Mouse (Mus musculus): ENCODE results near the gene Ypel2.
A peak's percentile ranks its signal among the peaks of the same experiment; 100 is the strongest.

The Ypel2 gene

DNA sequence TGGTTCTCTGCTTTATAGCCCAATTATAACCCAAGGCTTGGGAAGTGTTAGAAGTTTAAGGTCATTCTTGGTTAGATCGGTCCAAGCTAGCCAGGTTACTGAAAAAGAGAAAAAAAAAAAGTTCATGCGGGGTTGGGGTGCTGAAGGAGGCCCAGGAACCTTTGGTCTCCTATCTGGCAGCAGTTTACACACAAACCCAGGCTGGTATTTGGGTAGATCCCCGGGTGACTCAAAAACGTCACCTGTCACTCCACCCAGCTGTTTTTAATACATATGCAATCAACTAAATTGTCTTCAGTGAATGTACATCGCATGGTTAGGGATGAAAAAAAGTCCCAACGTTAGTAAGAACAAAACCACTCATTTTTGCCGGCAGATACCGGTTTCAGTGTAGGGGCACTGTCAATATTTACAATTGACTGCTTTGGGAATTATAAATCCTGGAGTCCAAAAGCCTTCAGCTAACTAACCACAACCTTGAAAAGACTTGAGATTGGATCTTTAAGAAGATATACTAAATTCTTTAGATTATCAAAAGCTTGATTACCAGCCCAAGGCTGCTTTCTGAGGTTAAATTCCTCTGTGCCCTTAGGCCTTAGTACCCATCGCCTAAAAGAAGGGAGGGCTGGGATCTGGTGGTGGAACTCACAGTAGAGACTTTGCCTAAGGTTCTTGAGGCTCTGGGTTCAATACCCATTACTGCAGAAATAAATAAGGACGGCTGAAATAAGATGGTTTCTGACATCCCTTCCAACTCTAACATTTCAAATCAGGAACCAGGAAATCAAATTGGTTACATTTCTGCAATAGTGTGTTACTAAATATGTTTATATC is 1.5 kb upstream of the Ypel2 start:
- DNase-seq, result no peak

DNA sequence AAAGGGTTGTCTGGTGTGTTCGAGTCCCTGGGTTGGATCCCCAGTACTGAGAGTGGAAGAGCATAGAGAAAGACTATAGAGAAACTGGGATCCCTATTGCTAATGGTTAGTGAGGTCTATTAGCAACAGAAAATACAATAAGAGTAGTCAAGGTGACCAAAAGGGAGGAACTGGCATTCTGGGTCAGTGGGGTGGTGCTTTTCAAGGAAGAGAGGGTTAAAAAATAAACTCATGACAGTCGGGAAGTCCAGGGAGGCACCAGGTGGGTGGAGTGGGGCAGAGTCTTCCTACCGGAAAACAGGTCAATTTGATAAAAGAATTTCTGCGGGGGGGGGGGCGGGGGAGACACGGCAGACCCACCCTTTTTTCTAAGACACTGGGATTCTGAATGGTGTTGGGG is 823 bp upstream of the Ypel2 start:
- DNase-seq, result no peak

DNA sequence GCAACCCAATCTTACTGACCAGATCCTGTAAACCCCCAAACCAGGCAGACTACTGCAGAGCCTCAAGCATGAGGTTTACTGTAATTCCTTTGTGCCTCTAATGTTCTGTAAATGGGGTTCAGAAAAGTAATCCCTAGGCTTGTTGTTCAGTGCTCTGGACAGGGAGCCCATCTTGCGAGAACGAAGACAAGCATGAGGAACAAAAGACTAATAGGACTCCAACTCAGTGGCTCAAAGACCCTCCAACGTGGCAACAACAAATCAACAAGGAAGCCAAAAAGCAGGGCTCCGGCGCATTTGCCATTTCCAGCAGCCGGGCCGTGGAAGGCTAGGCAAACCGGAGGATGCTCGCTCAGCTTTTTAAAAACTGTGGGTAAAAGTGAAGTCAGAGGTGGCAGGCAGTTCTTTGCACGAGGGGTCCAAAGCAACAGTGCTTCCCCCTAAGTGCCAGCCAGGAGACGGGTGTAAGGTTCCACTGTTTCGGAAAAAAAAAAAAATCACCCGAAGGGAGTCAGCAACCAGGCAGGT is 982 bp downstream of the Ypel2 start:
- peak; percentile 43 for DNase-seq

DNA sequence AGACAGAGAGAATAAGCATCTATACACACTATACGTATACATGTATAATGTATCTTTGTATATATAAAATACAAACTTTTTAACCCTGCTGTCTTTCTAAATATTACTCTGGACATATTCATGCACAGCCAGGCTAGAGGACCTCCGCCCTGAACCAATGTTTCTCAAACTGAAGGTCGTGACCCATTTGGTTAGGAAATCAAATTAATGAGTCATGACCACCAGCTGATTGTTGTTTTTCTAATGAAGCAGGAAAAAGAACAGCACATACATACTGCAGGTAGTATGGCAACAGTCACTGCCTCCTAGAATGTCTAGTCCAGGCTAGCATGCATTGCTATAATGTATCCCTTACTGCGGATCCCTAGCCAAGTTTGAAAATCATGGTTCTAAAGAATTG is 2.3 kb downstream of the Ypel2 start:
- no peak for DNase-seq

DNA sequence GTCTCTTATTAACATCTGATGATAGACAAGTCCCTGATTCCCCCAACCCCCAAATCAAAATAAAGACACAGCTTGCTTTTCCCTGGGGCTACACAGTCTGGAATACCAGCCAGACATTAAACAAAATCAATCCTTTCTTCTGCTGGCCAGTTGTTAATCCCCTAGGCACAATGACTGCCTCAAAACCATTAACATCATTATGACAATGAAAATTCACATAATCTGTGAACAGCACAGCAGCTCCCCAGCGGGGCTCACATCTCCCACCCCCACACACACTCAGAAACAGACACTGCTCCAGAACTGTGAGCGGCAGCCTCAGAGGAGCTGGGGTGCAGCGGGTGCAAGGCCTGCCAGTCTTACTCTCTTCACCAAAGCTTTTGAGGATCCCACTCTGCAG is 3.2 kb downstream of the Ypel2 start:
- DNase-seq, result no peak

DNA sequence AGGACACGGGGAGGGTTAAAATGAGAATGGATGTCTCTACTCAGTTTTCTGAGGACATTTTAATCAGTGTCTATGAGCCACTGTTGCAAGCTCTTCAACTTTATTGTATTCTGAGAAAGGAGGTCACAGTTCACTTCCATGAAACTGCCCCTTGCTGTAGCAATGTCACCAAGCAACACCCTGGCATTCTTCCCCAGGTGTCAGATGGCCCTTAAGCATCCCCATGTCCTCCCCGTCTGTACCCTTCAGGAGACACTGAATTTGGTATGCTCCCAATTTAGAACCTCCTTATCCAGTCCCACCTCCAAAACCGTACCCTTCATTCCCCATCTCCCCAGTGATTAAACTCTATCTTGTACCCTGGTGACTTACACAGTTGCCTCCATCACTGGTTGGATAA is 8.5 kb downstream of the Ypel2 start:
- DNase-seq, result no peak

DNA sequence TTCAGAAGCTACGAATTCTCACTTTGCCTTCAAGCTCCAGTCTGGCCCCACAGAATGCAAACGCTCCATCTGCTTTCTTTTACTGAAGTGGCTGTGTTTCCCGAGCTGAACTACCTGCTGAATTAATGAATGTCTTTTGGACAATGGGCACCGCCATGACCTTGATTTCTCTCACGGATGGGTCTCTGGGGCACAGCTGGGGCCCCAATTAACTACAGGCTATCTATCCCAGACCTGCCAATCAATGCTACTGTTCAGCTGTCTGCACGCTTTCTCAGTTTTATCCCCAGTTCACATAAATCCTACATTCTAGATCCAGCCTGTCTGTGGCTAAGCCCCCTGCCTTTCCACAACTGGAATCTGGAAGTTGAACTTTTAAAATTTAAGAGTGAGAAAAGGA is 10.5 kb downstream of the Ypel2 start:
- no peak for DNase-seq

DNA sequence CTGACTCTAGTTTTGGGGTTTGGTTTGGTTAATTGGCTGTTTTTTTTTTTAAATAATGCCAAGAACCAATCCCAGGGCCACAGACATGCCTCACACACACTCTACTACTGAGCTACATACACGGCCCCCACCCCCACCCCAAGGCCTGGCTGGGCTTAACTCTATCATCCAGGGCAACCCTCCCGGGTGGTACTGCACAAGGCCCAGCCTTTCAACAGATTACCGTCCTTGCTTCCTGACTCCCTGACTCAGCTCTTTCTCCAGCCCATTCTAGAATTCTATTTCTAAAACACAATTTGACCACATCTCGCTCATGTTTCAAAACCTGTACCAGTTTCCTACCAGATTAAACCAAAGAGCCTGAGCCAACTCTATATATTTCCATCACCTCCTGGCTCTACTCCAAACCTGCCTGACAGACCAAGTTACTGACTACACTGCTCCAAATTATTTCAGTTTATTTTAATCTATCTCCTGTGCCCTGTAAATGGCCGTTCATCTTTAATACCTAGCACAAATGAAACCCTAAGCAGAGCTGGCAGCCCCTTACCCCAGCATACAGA is 12.2 kb downstream of the Ypel2 start:
- no peak for DNase-seq

DNA sequence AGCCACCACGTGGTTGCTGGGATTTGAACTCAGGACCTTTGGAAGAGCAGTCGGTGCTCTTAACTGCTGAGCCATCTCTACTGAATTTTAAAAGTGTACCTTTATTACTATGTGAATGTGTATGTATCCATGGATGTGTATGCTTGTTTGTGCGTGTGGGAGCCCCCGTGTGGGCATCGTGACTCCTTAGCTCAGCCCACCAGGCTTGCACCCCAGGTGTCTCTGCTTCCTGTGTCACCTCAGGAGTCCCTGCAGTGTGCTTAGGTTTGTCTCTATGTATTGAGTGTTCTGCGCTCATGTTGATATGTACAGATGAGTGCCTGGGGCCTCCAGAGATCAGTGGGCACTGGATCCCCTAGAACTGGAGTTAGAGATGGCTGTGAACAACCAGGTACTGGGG is 13.0 kb downstream of the Ypel2 start:
- peak; percentile 73 for DNase-seq

DNA sequence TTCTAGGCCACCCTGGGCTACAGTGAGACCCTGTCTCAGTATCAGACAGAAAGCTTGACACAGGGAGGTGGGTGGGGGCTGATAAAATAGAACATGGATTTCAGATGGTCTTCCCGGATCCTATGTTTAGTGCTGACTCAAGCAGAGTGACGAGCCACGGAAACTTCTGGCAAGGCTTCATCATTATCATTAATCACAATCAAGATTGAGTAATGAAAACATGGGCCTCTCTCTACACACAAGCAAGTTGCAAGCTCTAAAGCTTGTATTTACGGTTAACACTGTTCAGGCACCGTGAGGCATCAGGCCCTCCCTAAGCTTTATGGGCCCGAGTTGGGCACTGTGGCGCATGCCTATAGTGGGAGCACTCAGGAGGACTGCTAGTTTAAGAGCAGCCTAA is 13.7 kb downstream of the Ypel2 start:
- DNase-seq, result no peak

DNA sequence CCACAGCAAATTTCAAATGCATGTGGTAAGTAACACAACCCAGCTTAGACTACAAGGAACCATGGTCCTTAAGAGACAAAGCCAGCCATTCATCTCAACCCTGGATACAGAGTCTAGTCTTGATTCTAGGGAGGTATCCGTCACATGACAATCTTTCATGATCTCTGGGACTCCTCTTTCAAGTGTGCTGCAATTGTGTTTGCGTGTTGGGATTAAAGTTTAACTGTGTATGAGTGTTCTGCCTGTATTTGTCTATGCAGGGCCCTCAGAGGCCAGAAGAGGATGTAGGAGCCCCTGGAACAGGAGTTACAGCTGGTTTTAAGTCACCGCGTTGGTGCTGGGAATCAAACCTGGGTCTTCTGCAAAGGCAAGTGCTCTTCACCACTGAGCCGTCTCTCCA is 16.3 kb downstream of the Ypel2 start:
- no peak for DNase-seq

DNA sequence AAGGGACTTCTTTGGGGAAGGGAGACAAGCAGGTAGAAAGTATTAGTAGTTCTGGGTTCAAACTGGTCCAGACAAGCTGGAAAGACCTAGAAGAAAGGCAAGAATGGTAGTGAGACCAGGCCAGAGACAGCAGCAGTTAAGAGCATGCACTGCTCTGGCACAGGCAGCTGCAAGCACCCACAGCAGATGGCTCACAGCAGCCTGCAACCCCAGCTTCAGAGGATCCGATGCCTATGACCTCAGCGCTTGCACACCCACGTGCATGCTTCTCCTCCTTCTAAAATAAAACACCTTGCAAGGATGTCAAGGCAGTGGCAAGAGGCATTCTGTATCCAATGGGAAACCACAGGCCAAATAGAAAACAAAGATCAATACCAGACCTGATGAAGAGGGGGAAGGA is 19.1 kb downstream of the Ypel2 start:
- peak; percentile 37 for DNase-seq

DNA sequence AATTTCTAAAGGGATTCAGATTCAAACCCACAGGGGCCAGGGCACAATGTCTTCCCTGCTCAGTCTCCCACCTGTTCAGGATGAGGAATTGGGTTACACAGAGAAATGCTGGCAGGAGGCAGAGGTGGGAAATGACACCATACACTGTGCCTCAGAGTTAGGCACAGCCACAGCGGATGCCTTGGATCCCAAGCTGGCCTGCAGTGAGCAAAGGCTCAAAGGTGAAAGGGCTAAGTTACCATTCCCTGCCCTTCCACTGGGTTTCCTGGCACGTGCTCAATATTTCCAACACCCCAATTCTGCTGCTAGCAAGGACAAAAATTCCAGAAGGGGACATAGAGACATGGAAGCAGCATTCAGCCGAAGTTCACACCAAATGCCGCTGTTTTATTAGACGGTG is 20.3 kb downstream of the Ypel2 start:
- no peak for DNase-seq

DNA sequence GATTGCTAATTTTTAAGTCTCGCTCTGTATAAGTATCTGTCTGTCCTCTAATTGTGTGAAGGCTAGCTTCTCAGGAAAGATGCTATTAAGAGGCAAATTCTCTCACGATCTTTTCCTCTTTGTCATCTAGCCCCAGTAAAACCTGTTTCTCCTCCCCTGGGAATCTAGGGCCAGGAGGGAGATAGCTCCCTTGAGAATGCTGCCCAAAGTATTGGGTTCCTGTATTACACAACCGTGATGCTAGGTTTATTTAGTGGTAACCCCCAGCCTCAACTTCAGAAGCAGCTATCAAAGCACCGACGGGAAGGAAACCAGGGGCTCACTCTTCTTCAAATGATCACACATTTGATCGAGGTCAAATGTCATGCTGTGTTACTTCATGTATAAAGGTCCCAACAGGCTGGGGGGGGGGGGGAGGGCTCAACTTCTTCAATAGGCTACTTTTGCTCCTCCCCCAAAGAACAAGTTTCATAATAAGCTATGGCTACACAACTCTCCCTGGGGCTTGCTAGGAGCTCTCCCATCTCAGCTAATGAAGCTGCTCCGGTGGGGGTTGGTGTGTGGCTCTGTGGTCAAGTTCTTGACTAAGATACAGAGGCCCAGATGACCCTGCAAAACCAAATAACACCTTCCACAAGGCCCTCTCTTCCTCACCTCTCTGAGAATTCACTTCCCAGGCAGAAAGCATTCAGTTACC is 22.3 kb downstream of the Ypel2 start:
- DNase-seq, result no peak

DNA sequence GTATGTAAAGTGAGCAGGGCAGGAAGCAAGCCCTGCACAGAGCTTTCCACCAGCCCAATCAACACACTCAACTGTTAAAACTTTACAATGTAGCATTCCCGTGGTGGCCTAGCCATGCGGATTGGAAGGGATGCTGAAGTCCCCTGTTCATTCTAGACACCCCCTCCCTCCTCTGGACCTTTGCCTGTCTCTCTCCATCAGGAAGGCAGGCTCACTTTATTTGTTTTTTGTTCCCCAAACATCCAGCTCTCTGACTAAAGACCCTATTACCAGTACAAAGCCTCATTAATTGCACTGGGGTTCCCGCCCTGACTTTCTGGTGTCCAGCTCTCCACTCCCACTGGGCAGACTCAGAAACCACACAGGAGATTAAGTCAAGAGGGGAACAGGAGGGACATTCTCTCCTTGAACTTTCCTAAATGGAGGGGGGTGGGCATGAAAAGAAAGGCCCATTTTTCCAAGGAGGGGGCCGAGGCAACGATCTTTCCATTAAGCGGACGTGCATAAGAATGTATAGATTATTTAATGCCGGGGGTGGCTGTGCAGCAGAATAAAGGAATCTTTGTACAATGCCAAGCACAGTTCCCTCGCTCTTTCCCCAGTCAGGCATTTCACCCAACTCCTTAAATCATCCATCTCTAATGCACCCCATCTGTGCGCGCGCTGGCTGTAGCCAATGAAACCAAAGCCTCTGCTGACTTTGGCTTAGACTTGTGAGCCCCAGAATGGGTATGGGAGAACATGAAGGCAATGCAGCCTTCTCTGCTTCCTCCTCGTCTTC is 24.3 kb downstream of the Ypel2 start:
- no peak for DNase-seq

DNA sequence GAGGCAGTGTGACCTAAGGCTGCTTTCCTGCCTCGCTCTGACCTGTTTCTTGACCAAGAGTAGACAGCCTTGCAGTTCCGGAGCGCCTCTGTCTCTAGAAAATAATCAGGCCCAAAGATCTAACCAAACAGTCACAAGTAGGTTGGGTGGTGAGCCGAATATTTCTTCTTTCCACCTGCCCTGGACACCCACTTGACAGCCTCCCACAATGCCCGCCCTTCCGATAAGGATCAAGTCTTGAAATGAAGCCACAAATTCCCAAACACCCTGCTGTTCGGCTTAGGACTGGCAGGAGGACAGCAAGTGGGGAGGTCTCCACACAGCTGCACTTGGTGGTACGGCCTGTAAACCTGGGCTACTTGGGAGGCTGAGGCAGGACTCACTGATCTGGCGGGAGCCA is 26.0 kb downstream of the Ypel2 start:
- no peak for DNase-seq

DNA sequence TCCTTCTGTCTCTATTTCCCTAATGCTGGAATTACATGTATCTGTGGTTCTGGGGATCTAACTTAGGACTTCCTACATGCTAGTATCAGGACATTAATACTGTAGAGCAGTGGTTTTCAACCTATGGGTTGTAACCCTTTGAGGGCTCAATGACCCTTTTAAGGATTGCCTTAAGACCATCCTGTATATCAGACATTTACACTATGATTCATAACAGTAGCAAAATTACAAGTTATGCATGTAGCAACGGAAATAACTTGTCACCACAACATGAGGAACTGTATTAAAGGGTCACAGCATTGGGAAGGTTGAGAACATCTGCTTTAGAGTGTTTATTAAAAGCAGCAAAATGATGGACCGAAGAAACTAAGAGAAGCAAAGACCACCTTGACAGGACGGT is 26.8 kb downstream of the Ypel2 start:
- DNase-seq, result no peak

DNA sequence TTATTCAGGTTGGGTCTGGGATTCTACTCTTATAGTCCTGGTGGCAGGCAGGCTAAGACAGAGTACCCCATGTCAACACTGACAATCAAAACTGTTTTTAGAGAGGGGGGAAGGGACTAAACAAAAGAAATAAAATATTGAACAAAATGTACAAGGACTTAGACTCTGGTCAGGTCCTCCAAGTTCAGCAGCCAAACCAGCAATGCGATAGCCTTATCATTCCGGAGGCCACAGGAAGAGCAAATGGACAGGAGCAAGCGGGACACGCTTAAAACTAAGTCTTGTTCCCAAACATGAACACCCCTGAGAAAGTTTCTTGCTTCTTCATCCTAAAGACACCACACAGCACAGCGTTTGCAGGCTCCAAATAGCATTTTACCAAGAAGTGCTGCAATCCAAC is 28.4 kb downstream of the Ypel2 start:
- no peak for DNase-seq

DNA sequence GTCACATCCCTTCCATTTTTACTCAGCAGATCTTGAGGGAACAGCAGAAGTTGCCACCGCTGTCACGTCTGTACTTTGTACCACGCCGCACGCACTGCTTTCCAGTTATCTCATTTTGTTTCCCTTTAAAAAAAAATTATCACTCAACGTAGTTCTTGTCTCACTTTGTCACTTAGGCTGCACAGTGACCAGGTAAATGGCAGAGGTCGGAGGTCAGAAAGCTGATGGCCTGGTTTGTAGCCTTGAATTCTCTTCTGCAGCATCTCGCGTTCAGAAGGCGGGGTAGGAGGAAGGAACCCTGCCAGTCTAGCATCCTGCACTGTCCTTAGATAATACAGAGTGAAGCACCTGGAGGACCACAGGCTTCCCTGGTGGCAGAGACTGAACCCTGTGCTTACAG is 29.8 kb downstream of the Ypel2 start:
- peak; percentile 29 for DNase-seq

DNA sequence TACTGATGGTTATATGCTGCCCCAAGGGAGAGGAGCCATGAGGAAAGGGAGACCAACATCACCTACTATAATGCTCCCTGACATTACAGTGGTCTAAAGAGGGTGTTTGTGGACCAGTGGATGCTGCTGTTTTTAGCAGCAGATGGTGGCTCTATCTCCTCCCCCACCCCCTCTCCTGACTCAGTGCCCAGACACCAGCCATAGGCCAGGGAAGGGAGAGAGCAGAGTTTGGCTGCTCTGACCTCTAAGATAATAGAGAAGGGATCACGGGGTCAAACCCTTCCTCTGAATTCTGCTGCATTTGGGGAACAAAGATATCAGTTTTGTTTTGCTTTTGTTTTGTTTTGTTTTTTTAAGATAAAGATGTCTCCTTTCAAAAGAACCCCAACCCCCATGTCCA is 30.5 kb downstream of the Ypel2 start:
- no peak for DNase-seq

DNA sequence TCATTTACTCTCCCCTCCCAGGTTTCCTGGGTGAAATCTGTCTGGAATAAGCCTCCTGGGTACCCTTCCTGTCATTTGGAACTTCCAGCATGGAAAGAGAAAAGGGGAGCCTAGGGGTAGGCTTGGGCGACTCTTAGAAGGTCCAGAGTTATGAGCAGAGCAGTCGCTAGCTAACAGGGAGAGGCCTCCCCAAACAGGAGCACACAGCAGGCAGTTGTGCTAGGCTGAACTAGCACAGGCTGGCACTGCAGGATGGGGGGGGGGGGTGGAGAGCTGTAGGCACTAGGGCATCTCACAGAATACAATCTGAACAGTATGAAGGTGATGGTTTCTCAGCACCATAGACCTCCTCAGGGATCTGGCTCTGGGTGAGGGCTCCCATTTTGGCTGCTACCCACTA is 31.1 kb downstream of the Ypel2 start:
- DNase-seq, result no peak

DNA sequence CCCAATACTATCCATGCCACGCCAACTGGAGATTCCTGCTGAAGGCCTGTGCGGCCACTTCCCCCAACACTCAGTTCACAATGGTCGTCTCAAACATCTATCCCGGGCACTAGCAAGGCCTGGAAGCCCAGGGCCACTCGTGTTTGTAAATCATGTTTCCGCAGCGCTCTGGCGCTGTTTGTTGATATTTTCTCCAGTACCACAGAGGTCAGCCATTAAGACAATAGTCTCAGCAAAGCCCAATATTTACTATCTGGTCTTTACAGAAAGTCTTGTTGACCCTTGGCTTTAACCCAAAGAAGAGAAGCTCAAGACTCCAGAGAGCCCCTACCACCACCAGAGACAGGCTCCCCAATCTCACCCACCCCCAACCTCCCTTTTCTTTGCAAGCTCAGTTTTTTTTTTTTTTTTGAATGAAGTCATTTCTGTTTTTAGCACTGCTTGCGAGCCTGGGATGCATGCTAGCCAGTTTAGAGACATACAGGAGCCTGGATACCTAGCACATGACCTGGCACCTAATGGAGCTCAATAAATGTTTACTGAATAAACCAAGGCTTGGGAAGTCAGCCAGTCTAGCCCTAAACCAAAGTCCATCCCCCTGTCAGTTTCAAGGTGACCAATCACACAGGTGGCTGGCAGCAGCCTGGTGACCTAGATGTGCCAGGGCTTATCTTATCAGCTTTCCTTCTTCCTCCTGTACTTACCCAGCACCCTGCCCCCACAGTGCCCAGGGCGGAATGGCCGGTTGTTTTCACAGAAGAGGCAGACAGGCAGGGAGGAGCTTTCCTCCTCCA is 31.8 kb downstream of the Ypel2 start:
- no peak for DNase-seq

All from thymus, postnatal 14 days (tissue).